Mouse (Mus musculus): ENCODE data around the gene Gm8257. TPM values are rescaled to one million over a fixed set of nuclear protein-coding genes. Genes with fewer than 3 reads are reported as not detected.
"Not testable (repeated sequence)": the region's sequence is repeated elsewhere in the genome, so short reads cannot be mapped to it uniquely, and the experiment has no call there.

The Gm8257 gene
- not detected in 2 replicates for total RNA-seq (2012; rRNA removed)
- not detected in 2 replicates for total RNA-seq (2014; rRNA removed)
- polyA plus RNA-seq (2012; ENCODE audit: insufficient read length, low read depth): 1.1 and 2.8 TPM in 2 replicates

DNA sequence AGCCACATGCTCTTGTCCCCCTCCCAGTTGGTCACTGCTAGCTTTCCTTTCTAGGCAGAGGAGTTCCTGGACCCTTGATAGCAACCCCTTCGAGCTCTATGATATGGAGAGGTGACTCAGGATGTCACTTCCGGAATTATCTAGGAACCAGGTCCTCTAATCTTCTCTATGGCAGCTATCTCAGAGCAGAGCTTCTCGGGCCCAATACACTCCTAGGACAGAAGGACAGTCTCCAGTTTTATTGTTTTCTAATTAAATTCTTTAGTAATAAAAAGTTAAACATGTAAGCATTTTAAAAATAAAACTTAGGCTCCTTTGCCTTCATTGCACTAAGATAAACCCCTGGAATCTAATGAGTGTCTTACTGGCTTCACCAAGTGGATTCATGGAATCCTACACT is at the start of gene Gm8257:
TSS of gene Gm8257 (minus strand) at position 101 of the 400 bp plus-strand sequence.
- dilution Hi-C loops (cut with MboI; ENCODE audit: extremely low pct_ligation_motif_present, extremely low pct_unique_long_range_greater_than_20kb, low sequenced_read_pairs); H3K4me1 ChIP-seq (ENCODE audit: control insufficient read depth in 1 of 2, insufficient read depth in 2 of 2); H3K9me3 ChIP-seq (replicated peaks; ENCODE audit: low read length); H3K4me2 ChIP-seq (ENCODE audit: insufficient read depth, low read depth, poor library complexity, severe bottlenecking); H3K9ac ChIP-seq (ENCODE audit: insufficient read depth, low read depth); DNase-seq (ENCODE audit: extremely low read depth); in situ Hi-C loops (cut with MboI; ENCODE audit: low pct_ligation_motif_present, low pct_unique_long_range_greater_than_20kb, low sequenced_read_pairs); H3K27ac ChIP-seq (ENCODE audit: insufficient read depth, low read depth); H3K27me3 ChIP-seq (replicated peaks); H3K36me3 ChIP-seq (replicated peaks in 1 of 2; ENCODE audit: control insufficient read depth in 1 of 2, insufficient read depth in 1 of 2, low read length in 1 of 2); H3K4me3 ChIP-seq (replicated peaks in 1 of 3; ENCODE audit: low read depth in 2 of 3, low read length in 2 of 3, poor library complexity in 1 of 3); H3K79me2 ChIP-seq (replicated peaks; ENCODE audit: control insufficient read depth, extremely low read depth, insufficient read depth, poor library complexity, severe bottlenecking): not testable (repeated sequence)

DNA sequence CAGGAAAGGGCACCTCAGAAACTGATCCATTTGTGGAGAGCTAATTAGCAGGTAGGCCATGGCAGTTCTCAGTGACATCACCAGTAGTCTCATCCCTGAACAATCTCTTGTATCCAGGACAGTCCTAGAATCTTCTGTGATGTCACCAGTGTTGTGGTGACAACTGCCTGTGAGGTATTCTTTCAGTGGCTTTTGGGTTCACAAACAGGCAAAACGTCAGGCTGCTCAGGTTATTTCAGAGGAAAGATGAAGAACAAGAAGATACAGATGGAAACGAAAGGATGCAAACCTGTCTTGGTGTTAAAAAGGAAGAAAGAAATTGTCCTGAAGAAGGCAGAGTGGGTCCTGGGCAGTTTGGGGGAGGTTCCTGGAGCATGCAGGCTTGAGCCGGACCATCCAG is 44.0 kb upstream of the Gm8257 start, which contains the start of gene Gm8267:
TSS of gene Gm8267 (minus strand) at position 101 of the 400 bp plus-strand sequence.
- H3K27me3 ChIP-seq (replicated peaks): no peaks in the 10 kb centered on the region
- no peak for DNase-seq (ENCODE audit: extremely low read depth)
- H3K4me3 ChIP-seq (replicated peaks in 1 of 3; ENCODE audit: low read depth in 2 of 3, low read length in 2 of 3, poor library complexity in 1 of 3): no peak within 1 kb of the TSS
- no peaks in the 10 kb centered on the region for H3K79me2 ChIP-seq (replicated peaks; ENCODE audit: control insufficient read depth, extremely low read depth, insufficient read depth, poor library complexity, severe bottlenecking)
- H3K9ac ChIP-seq (ENCODE audit: insufficient read depth, low read depth): no peak within 1 kb of the TSS
- dilution Hi-C loops (cut with MboI; ENCODE audit: extremely low pct_ligation_motif_present, extremely low pct_unique_long_range_greater_than_20kb, low sequenced_read_pairs): no loop called here
- H3K27ac ChIP-seq (ENCODE audit: insufficient read depth, low read depth): no peak within 1 kb of the TSS
- in situ Hi-C loops (cut with MboI; ENCODE audit: low pct_ligation_motif_present, low pct_unique_long_range_greater_than_20kb, low sequenced_read_pairs): no loop called here
- TF ChIP-seq RCOR1 (conservative IDR thresholded peaks at IDR 0.05; ENCODE audit: low read depth, low read length) (no peak), SMC3 (IDR thresholded peaks at IDR 0.05; ENCODE audit: low read depth, low read length) (no peak), ZKSCAN1 (IDR thresholded peaks at IDR 0.05; ENCODE audit: borderline replicate concordance, low read depth, low read length) (no peak), GABPA (IDR thresholded peaks at IDR 0.05; ENCODE audit: insufficient replicate concordance, low read depth, low read length) (no peak), MAFK (IDR thresholded peaks at IDR 0.05; ENCODE audit: insufficient replicate concordance, low read length) (no peak), MXI1 (IDR thresholded peaks at IDR 0.05; ENCODE audit: low read depth, low read length) (no peak), NELFE (IDR thresholded peaks at IDR 0.05; ENCODE audit: low read depth, low read length) (no peak), RAD21 (IDR thresholded peaks at IDR 0.05; ENCODE audit: low read depth, low read length) (no peak), USF1 (IDR thresholded peaks at IDR 0.05; ENCODE audit: low read depth, low read length) (no peak), POLR2AphosphoS2 (IDR thresholded peaks at IDR 0.05; ENCODE audit: low read depth, low read length) (no peak), POLR2A (IDR thresholded peaks at IDR 0.05; ENCODE audit: low read depth, low read length) (no peak), ZNF384 (IDR thresholded peaks at IDR 0.05; ENCODE audit: low read depth, low read length) (no peak)
- no peaks in the 10 kb centered on the region for H3K4me1 ChIP-seq (ENCODE audit: control insufficient read depth in 1 of 2, insufficient read depth in 2 of 2)
- H3K4me2 ChIP-seq (ENCODE audit: insufficient read depth, low read depth, poor library complexity, severe bottlenecking): no peak within 1 kb of the TSS
- H3K36me3 ChIP-seq (replicated peaks in 1 of 2; ENCODE audit: control insufficient read depth in 1 of 2, insufficient read depth in 1 of 2, low read length in 1 of 2): no peaks in the 10 kb centered on the region
- no peaks in the 10 kb centered on the region for H3K9me3 ChIP-seq (replicated peaks; ENCODE audit: low read length)

DNA sequence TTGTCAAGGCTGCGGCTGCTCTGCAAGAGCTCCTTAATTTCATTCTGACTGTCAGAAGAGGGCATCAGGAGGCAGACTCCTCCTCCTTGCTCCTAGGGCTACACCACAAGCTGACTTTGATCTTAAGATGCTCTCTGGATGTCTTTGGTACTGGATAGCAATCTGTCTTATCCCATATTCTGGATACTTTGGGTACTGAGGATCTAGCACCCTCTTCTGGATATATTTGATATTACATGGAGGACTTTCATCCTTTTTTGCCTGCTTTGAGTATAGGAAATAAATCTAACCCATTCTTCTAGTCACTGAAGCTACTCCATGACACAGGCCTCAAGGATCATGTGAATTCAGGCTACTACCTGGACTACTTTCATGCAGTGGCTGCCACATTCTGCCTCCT is 36.5 kb upstream of the Gm8257 start:
- H3K79me2 ChIP-seq (replicated peaks; ENCODE audit: control insufficient read depth, extremely low read depth, insufficient read depth, poor library complexity, severe bottlenecking); H3K4me1 ChIP-seq (ENCODE audit: control insufficient read depth in 1 of 2, insufficient read depth in 2 of 2); H3K9ac ChIP-seq (ENCODE audit: insufficient read depth, low read depth); DNase-seq (ENCODE audit: extremely low read depth); H3K36me3 ChIP-seq (replicated peaks in 1 of 2; ENCODE audit: control insufficient read depth in 1 of 2, insufficient read depth in 1 of 2, low read length in 1 of 2); H3K4me3 ChIP-seq (replicated peaks in 1 of 3; ENCODE audit: low read depth in 2 of 3, low read length in 2 of 3, poor library complexity in 1 of 3); H3K27me3 ChIP-seq (replicated peaks); dilution Hi-C loops (cut with MboI; ENCODE audit: extremely low pct_ligation_motif_present, extremely low pct_unique_long_range_greater_than_20kb, low sequenced_read_pairs); H3K9me3 ChIP-seq (replicated peaks; ENCODE audit: low read length); in situ Hi-C loops (cut with MboI; ENCODE audit: low pct_ligation_motif_present, low pct_unique_long_range_greater_than_20kb, low sequenced_read_pairs); H3K27ac ChIP-seq (ENCODE audit: insufficient read depth, low read depth); H3K4me2 ChIP-seq (ENCODE audit: insufficient read depth, low read depth, poor library complexity, severe bottlenecking): not testable (repeated sequence)
- peak; percentile 17 to 42; a peak in 2 of 4 replicates for TF ChIP-seq CTCF (conservative IDR thresholded peaks at IDR 0.05 in 1 of 2, IDR thresholded peaks at IDR 0.05 in 1 of 2; ENCODE audit: low read depth in 2 of 2, low read length in 2 of 2)
- TF ChIP-seq RAD21 (IDR thresholded peaks at IDR 0.05; ENCODE audit: low read depth, low read length): peak; percentile 31

DNA sequence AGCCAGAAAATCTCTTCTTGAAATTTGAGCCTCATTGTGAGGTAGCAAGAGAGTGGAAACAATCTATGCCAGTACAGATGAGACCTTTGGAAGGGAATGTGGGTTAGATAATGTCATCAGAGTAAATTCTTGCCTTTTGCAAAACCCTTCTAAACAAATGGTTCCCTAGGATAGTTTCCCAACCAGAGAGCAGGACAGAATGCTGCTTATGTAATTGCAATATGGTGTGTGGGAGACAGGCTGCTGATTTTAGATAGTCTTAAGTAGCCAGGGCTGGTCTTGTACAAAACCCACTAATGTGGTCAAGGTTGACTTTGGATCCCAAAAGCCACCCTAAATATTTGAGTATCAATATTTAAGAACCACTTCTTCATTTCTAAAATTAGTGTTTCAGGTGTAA is 24.5 kb upstream of the Gm8257 start:
- H3K9ac ChIP-seq (ENCODE audit: insufficient read depth, low read depth); H3K27me3 ChIP-seq (replicated peaks); H3K4me1 ChIP-seq (ENCODE audit: control insufficient read depth in 1 of 2, insufficient read depth in 2 of 2); dilution Hi-C loops (cut with MboI; ENCODE audit: extremely low pct_ligation_motif_present, extremely low pct_unique_long_range_greater_than_20kb, low sequenced_read_pairs); H3K4me2 ChIP-seq (ENCODE audit: insufficient read depth, low read depth, poor library complexity, severe bottlenecking); H3K36me3 ChIP-seq (replicated peaks in 1 of 2; ENCODE audit: control insufficient read depth in 1 of 2, insufficient read depth in 1 of 2, low read length in 1 of 2); H3K27ac ChIP-seq (ENCODE audit: insufficient read depth, low read depth); H3K4me3 ChIP-seq (replicated peaks in 1 of 3; ENCODE audit: low read depth in 2 of 3, low read length in 2 of 3, poor library complexity in 1 of 3); DNase-seq (ENCODE audit: extremely low read depth); H3K9me3 ChIP-seq (replicated peaks; ENCODE audit: low read length); H3K79me2 ChIP-seq (replicated peaks; ENCODE audit: control insufficient read depth, extremely low read depth, insufficient read depth, poor library complexity, severe bottlenecking); in situ Hi-C loops (cut with MboI; ENCODE audit: low pct_ligation_motif_present, low pct_unique_long_range_greater_than_20kb, low sequenced_read_pairs): not testable (repeated sequence)
